Mouse (Mus musculus) ES-E14 (cell line): ENCODE results near the gene Gm27027.
A peak's percentile ranks its signal among the peaks of the same experiment; 100 is the strongest.

Source experiments
- CHD2 ChIP-seq: IDR thresholded peaks from 2 replicates; pipeline ENCODE4 v1.6.1; 2014; ENCODE audit warnings: mild to moderate bottlenecking, low read depth, low read length, inconsistent platforms
- HCFC1 ChIP-seq: IDR thresholded peaks from 2 replicates; pipeline ENCODE4 v1.6.1; 2012; ENCODE audit warnings: low read length, inconsistent platforms, borderline replicate concordance; ENCODE audit not compliant: insufficient read depth
- MAFK ChIP-seq: IDR thresholded peaks from 2 replicates; pipeline ENCODE4 v1.6.1; 2014; ENCODE audit warnings: mild to moderate bottlenecking, low read depth, low read length, inconsistent platforms; ENCODE audit not compliant: insufficient read depth
- ZNF384 ChIP-seq: IDR thresholded peaks from 2 replicates; pipeline ENCODE4 v1.6.1; 2012; ENCODE audit warnings: low read depth, low read length, inconsistent platforms

DNA sequence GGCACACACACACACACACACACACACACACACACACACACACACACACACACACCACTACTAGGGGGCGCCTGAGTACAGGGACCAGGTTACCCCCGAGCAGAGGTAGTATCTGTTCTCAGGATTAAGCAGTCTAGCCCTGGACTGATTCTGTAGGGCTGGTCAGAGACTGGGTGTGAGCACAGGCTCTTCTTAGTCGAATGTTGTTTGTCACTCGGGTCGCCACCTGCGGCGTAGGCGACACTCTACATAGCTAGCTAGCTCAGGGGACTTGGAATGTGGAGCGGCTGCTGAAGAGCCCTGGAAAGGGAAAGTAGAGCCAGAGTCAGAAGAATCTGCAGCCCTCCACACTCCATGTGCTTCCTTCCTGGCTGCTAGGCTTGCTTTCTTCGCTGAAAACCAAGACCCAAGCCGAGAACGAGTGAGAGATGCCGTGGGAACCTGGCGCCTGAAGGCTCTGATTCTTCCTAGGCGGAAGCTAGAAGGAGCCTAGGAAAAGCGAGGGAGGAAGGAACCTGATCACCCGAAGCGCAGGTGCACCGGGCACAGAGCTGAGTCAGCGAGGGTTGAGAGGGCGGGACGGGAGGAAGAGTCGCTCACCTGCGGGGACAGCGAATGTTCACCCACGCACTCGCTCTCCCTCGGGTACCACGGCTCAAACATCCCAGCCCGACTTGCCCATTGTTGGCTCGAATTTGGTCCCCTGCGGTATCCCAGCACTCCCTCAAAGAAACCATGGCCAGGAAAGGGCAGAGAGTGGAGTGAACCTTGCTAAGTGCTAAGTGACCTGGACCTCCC is 41.2 kb downstream of the Gm27027 start:
- TF ChIP-seq MAFK (peak; percentile 74), HCFC1 (no peak), ZNF384 (no peak), CHD2 (no peak)
